Mouse (Mus musculus): Measurements from ENCODE around the gene March9. TPM values are rescaled to one million over a fixed set of nuclear protein-coding genes. Genes with fewer than 3 reads are reported as not detected.
"Not testable (repeated sequence)": the region's sequence is repeated elsewhere in the genome, so short reads cannot be mapped to it uniquely, and the experiment has no call there.

The March9 gene
- polyA plus RNA-seq, 1 experiment = 6.1 TPM

DNA sequence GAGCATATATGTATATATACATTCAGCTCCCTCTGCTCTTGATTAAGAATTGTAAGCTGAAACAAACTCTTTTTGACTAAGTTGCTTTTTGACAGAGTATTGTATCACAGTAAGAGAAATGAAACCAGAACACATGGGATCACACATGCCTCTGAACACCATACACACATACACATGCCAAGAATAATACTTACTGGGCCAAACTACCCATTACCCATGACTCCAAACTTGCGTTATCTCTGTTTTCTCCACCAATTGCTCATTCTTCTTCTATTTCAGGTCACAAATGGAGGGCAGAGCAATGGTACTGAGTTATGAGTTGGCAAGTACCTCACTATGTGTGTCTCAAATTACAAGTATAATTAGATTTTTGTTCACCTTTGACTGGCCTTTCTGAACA is 14.0 kb upstream of the March9 start:
- Histone ChIP-seq H3K27me3 (ENCODE audit: control insufficient read depth, insufficient read depth, insufficient read length) (peaks cover 8% of the 10 kb centered on the region), H3K36me3 (ENCODE audit: control insufficient read depth, insufficient read depth) (no peaks in the 10 kb centered on the region), H3K4me3 (no peak overlapping the region), H3K79me2 (ENCODE audit: control insufficient read depth, insufficient read depth) (peaks cover 11% of the 10 kb centered on the region), H3K4me2 (ENCODE audit: low read depth) (no peak overlapping the region), H3ac (ENCODE audit: control insufficient read depth, insufficient read length) (no peak overlapping the region)
- TF ChIP-seq MAX (IDR thresholded peaks at IDR 0.05; ENCODE audit: low read depth) = no peak
- no peak for TF ChIP-seq TCF12 (IDR thresholded peaks at IDR 0.05; ENCODE audit: insufficient read depth, poor library complexity, severe bottlenecking)
- no peak for TF ChIP-seq MYOG (IDR thresholded peaks at IDR 0.05; ENCODE audit: control insufficient read depth in 1 of 3, insufficient read depth in 1 of 3, insufficient read length in 2 of 3, low read depth in 2 of 3)
- no peak for TF ChIP-seq USF1 (IDR thresholded peaks at IDR 0.05; ENCODE audit: low read depth)
- no peak for TF ChIP-seq E2F4 (IDR thresholded peaks at IDR 0.05; ENCODE audit: insufficient read depth)
- no peak for TF ChIP-seq TCF3 (IDR thresholded peaks at IDR 0.05; ENCODE audit: insufficient read length, low read depth)
- no peak for TF ChIP-seq POLR2AphosphoS2 (IDR thresholded peaks at IDR 0.05; ENCODE audit: insufficient read length, low read depth)
- TF ChIP-seq MYOD1 (IDR thresholded peaks at IDR 0.05; ENCODE audit: control insufficient read depth in 1 of 3, insufficient read length in 2 of 3, low read depth in 2 of 3) = no peak
- TF ChIP-seq SRF (IDR thresholded peaks at IDR 0.05; ENCODE audit: control insufficient read depth, insufficient read length, low read depth) = no peak
- no peak for TF ChIP-seq REST (IDR thresholded peaks at IDR 0.05; ENCODE audit: insufficient read depth, insufficient read length)
- TF ChIP-seq CEBPB (IDR thresholded peaks at IDR 0.05; ENCODE audit: insufficient read depth, poor library complexity, severe bottlenecking) = no peak
- no peak for TF ChIP-seq POLR2A (IDR thresholded peaks at IDR 0.05; ENCODE audit: insufficient read length, low read depth)

DNA sequence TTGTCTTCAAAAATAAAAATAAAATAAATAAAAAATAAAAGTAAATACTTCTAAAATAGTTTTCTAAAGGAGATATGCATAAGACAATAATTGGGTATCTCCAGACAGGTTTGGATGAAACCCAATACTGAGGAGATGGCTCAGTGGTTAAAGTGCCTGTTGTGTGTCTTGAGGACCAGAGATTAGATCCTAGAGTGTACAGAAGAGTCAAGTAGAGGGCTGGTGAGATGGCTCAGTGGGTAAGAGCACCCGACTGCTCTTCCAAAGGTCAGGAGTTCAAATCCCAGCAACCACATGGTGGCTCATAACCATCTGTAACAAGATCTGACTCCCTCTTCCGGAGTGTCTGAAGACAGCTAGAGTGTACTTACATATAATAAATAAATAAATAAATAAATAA is 13.0 kb upstream of the March9 start:
- H3K4me2 ChIP-seq (ENCODE audit: low read depth) = not testable (repeated sequence)

DNA sequence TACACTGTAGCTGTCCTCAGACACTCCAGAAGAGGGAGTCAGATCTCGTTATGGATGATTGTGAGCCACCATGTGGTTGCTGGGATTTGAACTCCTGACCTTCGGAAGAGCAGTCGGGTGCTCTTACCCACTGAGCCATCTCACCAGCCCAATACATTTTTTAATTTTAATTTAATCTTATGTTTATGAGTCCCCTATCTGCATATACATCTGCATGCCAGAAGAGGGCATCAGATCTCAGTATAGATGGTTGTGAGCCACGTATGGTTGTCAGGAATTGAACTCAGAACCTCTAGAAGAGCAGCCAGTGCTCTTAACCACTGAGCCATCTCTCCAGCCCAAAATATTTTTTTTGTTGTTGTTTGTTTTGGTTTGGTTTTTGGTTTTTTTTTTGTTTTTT is 12.3 kb upstream of the March9 start:
- H3K4me2 ChIP-seq (ENCODE audit: low read depth); H3K4me3 ChIP-seq; H3ac ChIP-seq (ENCODE audit: control insufficient read depth, insufficient read length); H3K27me3 ChIP-seq (ENCODE audit: control insufficient read depth, insufficient read depth, insufficient read length): not testable (repeated sequence)
- peaks cover 18% of the 10 kb centered on the region for H3K79me2 ChIP-seq (ENCODE audit: control insufficient read depth, insufficient read depth)
- H3K36me3 ChIP-seq (ENCODE audit: control insufficient read depth, insufficient read depth) = peaks cover 13% of the 10 kb centered on the region

More for the DNA sequence above, 13.0 kb upstream of the March9 start:
- H3K27me3 ChIP-seq (ENCODE audit: control insufficient read depth, insufficient read depth, insufficient read length); H3K36me3 ChIP-seq (ENCODE audit: control insufficient read depth, insufficient read depth); H3ac ChIP-seq (ENCODE audit: control insufficient read depth, insufficient read length); H3K4me3 ChIP-seq: not testable (repeated sequence)
- H3K79me2 ChIP-seq (ENCODE audit: control insufficient read depth, insufficient read depth) = peaks cover 18% of the 10 kb centered on the region

DNA sequence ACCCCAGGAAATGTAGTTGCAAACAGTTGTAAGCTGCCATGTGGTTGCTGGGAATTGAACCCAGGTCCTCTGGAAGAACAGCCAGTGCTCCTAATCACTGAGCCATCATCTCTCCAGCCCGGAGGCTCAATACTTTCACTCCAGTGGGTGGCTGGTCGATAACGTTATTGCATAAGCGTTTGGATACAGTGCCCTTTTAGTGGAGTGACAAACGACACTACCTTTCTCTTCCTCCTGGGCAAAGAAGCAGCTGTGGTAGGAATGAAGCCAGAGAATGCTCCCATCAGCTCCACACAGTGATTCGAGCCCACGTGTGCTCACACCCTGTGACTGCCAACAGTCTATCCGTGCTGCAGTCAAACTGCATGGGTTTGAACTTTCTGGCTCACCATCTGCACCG is 11.2 kb upstream of the March9 start:
- Histone ChIP-seq H3K4me2 (ENCODE audit: low read depth) (peak overlapping the region; percentile 97), H3K36me3 (ENCODE audit: control insufficient read depth, insufficient read depth) (peaks cover 22% of the 10 kb centered on the region), H3K4me3 (peak overlapping the region; percentile 98), H3K27me3 (ENCODE audit: control insufficient read depth, insufficient read depth, insufficient read length) (no peaks in the 10 kb centered on the region), H3K79me2 (ENCODE audit: control insufficient read depth, insufficient read depth) (peaks cover 18% of the 10 kb centered on the region), H3ac (ENCODE audit: control insufficient read depth, insufficient read length) (peak overlapping the region; percentile 41)
- no peak for TF ChIP-seq MYOG (IDR thresholded peaks at IDR 0.05; ENCODE audit: control insufficient read depth in 1 of 3, insufficient read depth in 1 of 3, insufficient read length in 2 of 3, low read depth in 2 of 3)
- TF ChIP-seq POLR2AphosphoS2 (IDR thresholded peaks at IDR 0.05; ENCODE audit: insufficient read length, low read depth) = peak; percentile 32

DNA sequence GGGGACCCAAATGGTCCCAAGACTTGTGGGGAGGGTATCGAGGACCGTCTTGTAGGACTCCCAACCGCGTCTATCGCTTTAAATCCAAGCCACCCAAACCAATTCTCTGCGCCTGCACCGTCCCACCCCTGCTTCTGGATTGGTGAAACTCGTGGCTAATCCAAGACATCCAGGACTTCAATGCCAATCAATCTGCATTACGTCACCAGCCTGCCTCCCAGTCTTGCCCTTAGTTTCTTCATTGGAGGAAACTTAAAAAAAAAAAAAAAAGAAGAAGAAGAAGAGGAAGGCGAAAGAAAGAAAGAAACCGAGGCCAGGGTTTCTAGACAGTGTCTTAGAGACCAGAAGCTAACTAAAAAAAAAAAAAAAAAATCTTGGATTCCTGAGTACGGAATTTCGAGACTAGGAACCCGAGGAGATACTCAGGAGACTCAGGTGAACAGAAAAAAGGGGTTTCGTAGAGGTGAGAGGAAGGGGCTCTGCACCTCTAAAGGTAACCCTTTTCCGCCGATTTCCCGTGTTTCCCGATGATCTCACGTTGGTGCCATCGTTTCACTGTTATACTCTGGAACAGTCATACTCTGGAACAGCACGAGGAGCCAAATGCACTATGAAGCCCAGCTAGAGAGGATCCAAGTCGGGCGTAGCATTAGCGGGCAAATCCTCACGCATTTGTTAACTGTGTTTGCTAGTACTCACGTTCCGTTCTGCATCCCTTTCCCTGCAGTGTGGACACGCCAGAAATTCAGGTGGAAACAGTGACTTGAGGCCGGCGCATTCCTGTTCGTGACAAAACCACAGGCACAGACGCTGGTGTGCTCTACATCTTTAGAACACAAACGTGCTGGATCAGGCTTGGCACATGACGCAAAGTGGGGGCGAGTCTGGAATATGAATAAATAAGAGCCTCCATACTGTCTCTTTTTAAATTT is 10.5 kb upstream of the March9 start, which contains the start of gene Tspan31:
Tspan31 (minus strand) TSS at position 75 of the 932 bp plus-strand sequence.
- H3K36me3 ChIP-seq (ENCODE audit: control insufficient read depth, insufficient read depth) = peaks cover 27% of the 10 kb centered on the region
- peak within 1 kb of the TSS; percentile 41 for H3ac ChIP-seq (ENCODE audit: control insufficient read depth, insufficient read length)

More for the DNA sequence above, 10.5 kb upstream of the March9 start, which contains the start of gene Tspan31:
- peaks cover 23% of the 10 kb centered on the region for H3K79me2 ChIP-seq (ENCODE audit: control insufficient read depth, insufficient read depth)
- peak within 1 kb of the TSS; percentile 98 for H3K4me3 ChIP-seq
- TF ChIP-seq MYOG (IDR thresholded peaks at IDR 0.05; ENCODE audit: control insufficient read depth in 1 of 3, insufficient read depth in 1 of 3, insufficient read length in 2 of 3, low read depth in 2 of 3) (no peak), MAX (IDR thresholded peaks at IDR 0.05; ENCODE audit: low read depth) (no peak), CEBPB (IDR thresholded peaks at IDR 0.05; ENCODE audit: insufficient read depth, poor library complexity, severe bottlenecking) (peak; percentile 47; the same call in 1 of the 2 replicates), POLR2A (IDR thresholded peaks at IDR 0.05; ENCODE audit: insufficient read length, low read depth) (peak; percentile 29), POLR2AphosphoS2 (IDR thresholded peaks at IDR 0.05; ENCODE audit: insufficient read length, low read depth) (peak; percentile 81), SRF (IDR thresholded peaks at IDR 0.05; ENCODE audit: control insufficient read depth, insufficient read length, low read depth) (no peak), REST (IDR thresholded peaks at IDR 0.05; ENCODE audit: insufficient read depth, insufficient read length) (no peak), TCF12 (IDR thresholded peaks at IDR 0.05; ENCODE audit: insufficient read depth, poor library complexity, severe bottlenecking) (no peak), TCF3 (IDR thresholded peaks at IDR 0.05; ENCODE audit: insufficient read length, low read depth) (no peak)
- peak within 1 kb of the TSS; percentile 97 for H3K4me2 ChIP-seq (ENCODE audit: low read depth)
- no peaks in the 10 kb centered on the region for H3K27me3 ChIP-seq (ENCODE audit: control insufficient read depth, insufficient read depth, insufficient read length)
